Mouse (Mus musculus): ENCODE data around the gene Nacc1. TPM values are rescaled to one million over a fixed set of nuclear protein-coding genes. Genes with fewer than 3 reads are reported as not detected.

Nacc1 gene
- polyA plus RNA-seq, 1 experiment from 2014 or later: 6.3 TPM

DNA sequence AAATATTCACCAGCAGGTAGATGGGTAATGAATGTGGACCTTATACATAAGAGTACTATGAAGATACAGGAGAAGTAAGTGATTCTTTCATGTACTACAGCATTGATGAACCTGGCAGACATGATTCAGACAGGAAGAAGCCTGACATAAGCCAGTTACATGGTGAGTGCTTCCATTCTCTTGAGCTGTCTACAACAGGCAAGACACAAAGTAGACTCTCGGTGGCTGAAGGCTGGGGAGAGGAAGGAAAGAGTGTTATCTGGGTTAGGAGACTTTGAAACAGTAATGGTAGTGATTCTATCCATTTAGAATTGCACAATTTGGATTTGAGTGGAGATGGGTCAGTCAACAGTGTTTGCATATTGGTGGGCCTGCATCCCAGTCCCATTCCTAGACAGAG is 28.7 kb downstream of the Nacc1 start:
- H3K4me2 ChIP-seq (ENCODE audit: low read depth, low read length): no peak overlapping the region
- H3K36me3 ChIP-seq (ENCODE audit: control insufficient read depth, insufficient read depth): no peaks in the 10 kb centered on the region
- H3K27ac ChIP-seq (ENCODE audit: low read length): peak overlapping the region; percentile 2; the same call in 1 of the 2 replicates
- H3K4me3 ChIP-seq (ENCODE audit: low read depth, low read length): no peak overlapping the region
- no peaks in the 10 kb centered on the region for H3K9me3 ChIP-seq (replicated peaks; ENCODE audit: control insufficient read depth, low read length)
- 23% methylated on average over 1 of the region's 1 CpGs for WGBS (ENCODE audit: insufficient replicate concordance)
- H3K27me3 ChIP-seq (ENCODE audit: control insufficient read depth, insufficient read depth, low read depth, low read length): peaks cover 4% of the 10 kb centered on the region
- H3K9ac ChIP-seq (ENCODE audit: low read depth, low read length): no peak overlapping the region
- ATAC-seq (ENCODE audit: low read depth): no peak
- H3K4me1 ChIP-seq (ENCODE audit: control insufficient read depth, low read depth, low read length): peaks cover 67% of the 10 kb centered on the region

GRCm38 (mm10) chr8:84657680-84658079 is 30.0 kb downstream of the Nacc1 start:
- H3K4me1 ChIP-seq (ENCODE audit: control insufficient read depth, low read depth, low read length): peaks cover 63% of the 10 kb centered on the region
- H3K27ac ChIP-seq (ENCODE audit: low read length): peak overlapping the region; percentile 55; the same call in 1 of the 2 replicates
- no peaks in the 10 kb centered on the region for H3K9me3 ChIP-seq (replicated peaks; ENCODE audit: control insufficient read depth, low read length)
- H3K9ac ChIP-seq (ENCODE audit: low read depth, low read length): no peak overlapping the region
- H3K36me3 ChIP-seq (ENCODE audit: control insufficient read depth, insufficient read depth): no peaks in the 10 kb centered on the region
- no peak for ATAC-seq (ENCODE audit: low read depth)
- H3K27me3 ChIP-seq (ENCODE audit: control insufficient read depth, insufficient read depth, low read depth, low read length): peaks cover 4% of the 10 kb centered on the region
- no peak overlapping the region for H3K4me3 ChIP-seq (ENCODE audit: low read depth, low read length)
- no peak overlapping the region for H3K4me2 ChIP-seq (ENCODE audit: low read depth, low read length)
- 64% methylated on average over 4 of the region's 4 CpGs for WGBS (ENCODE audit: insufficient replicate concordance)

- no peak for ATAC-seq (ENCODE audit: low read depth)
- Histone ChIP-seq H3K4me1 (ENCODE audit: control insufficient read depth, low read depth, low read length) (peaks cover 59% of the 10 kb centered on the region), H3K4me3 (ENCODE audit: low read depth, low read length) (peak overlapping the region; percentile 48), H3K4me2 (ENCODE audit: low read depth, low read length) (peak overlapping the region; percentile 69), H3K9ac (ENCODE audit: low read depth, low read length) (peak overlapping the region; percentile 49), H3K36me3 (ENCODE audit: control insufficient read depth, insufficient read depth) (no peaks in the 10 kb centered on the region), H3K9me3 (replicated peaks; ENCODE audit: control insufficient read depth, low read length) (no peaks in the 10 kb centered on the region), H3K27me3 (ENCODE audit: control insufficient read depth, insufficient read depth, low read depth, low read length) (peaks cover 4% of the 10 kb centered on the region), H3K27ac (ENCODE audit: low read length) (peak overlapping the region; percentile 55)
Observed at GRCm38 (mm10) chr8:84657203-84657602, 30.5 kb downstream of the Nacc1 start.

- Histone ChIP-seq H3K27ac (ENCODE audit: low read length) (peak overlapping the region; percentile 66), H3K4me3 (ENCODE audit: low read depth, low read length) (peak overlapping the region; percentile 48), H3K36me3 (ENCODE audit: control insufficient read depth, insufficient read depth) (no peaks in the 10 kb centered on the region), H3K4me1 (ENCODE audit: control insufficient read depth, low read depth, low read length) (peaks cover 56% of the 10 kb centered on the region), H3K9me3 (replicated peaks; ENCODE audit: control insufficient read depth, low read length) (no peaks in the 10 kb centered on the region), H3K4me2 (ENCODE audit: low read depth, low read length) (peak overlapping the region; percentile 69), H3K9ac (ENCODE audit: low read depth, low read length) (peak overlapping the region; percentile 49), H3K27me3 (ENCODE audit: control insufficient read depth, insufficient read depth, low read depth, low read length) (peaks cover 4% of the 10 kb centered on the region)
- under 1% methylated on average over 23 of the region's 23 CpGs for WGBS (ENCODE audit: insufficient replicate concordance)
- peak; percentile 59 for ATAC-seq (ENCODE audit: low read depth)
Observed at GRCm38 (mm10) chr8:84656641-84657126, 31.0 kb downstream of the Nacc1 start.

DNA sequence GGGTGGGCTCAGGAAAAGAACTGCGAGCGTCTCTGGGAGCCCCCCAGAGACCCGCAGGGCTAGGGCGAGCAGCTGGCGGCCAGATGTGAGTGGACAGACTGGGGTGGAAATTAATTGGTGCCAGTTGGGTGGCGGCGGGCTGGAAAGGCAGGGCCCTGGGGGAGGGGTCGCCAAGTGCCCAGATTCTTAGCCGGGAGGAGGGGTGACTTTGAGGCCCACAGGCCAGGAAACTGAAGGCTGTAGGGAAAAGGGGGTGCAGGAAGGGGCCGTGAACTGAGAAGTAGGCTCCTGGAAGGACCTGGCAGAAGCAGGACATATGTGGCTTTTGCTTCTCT is 31.5 kb downstream of the Nacc1 start:
- ATAC-seq (ENCODE audit: low read depth): no peak
- Histone ChIP-seq H3K27ac (ENCODE audit: low read length) (peak overlapping the region; percentile 66), H3K4me2 (ENCODE audit: low read depth, low read length) (peak overlapping the region; percentile 69), H3K9ac (ENCODE audit: low read depth, low read length) (peak overlapping the region; percentile 49), H3K4me1 (ENCODE audit: control insufficient read depth, low read depth, low read length) (peaks cover 51% of the 10 kb centered on the region), H3K4me3 (ENCODE audit: low read depth, low read length) (peak overlapping the region; percentile 48), H3K36me3 (ENCODE audit: control insufficient read depth, insufficient read depth) (no peaks in the 10 kb centered on the region), H3K27me3 (ENCODE audit: control insufficient read depth, insufficient read depth, low read depth, low read length) (peaks cover 4% of the 10 kb centered on the region), H3K9me3 (replicated peaks; ENCODE audit: control insufficient read depth, low read length) (no peaks in the 10 kb centered on the region)
- WGBS (ENCODE audit: insufficient replicate concordance): 3% methylated on average over 10 of the region's 10 CpGs

DNA sequence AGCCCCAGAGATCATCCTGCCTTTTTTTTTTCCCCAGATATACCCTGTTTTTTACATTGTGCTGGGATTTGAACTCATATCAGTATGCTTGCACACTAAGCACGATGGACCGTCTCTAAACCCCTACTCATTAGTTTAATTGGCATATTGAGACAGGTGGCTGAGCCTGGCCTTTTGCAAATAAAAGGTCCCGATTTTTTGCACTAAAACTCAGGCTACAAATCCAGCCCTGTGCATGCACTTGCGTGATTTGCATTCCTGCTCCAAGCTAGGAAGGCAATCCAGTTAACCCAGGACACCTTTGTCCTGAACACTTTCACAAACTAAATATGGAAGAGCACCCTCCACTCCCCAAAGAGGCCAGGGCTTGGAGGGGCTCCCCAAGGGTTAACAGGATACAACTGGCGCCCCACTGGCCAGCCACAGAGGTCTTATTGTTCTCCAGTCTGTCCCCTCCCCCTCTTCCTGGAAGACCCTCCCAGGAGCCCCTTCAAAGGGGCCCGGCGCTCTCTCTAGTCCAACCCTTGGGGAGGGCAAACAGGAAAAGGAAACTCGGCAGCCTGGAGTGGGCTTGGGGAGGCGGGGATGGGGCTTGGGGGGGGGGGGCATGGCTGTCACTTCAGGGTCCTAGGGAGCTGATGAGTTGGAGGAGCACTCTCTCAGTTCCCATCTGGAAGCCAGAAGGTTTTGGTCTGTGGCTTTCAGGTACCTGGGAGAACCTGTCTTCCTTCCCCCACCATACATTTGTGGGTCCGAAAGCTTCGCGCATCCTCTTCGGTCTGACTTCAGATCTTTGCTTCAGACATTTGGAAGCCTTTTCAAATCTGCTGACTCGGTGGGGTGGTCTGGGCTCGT is 32.1 kb downstream of the Nacc1 start:
- no peaks in the 10 kb centered on the region for H3K9me3 ChIP-seq (replicated peaks; ENCODE audit: control insufficient read depth, low read length)
- H3K4me3 ChIP-seq (ENCODE audit: low read depth, low read length): peak overlapping the region; percentile 48
- WGBS (ENCODE audit: insufficient replicate concordance): 8% methylated on average over 15 of the region's 15 CpGs
- H3K27ac ChIP-seq (ENCODE audit: low read length): peak overlapping the region; percentile 66
- H3K4me1 ChIP-seq (ENCODE audit: control insufficient read depth, low read depth, low read length): peaks cover 45% of the 10 kb centered on the region
- H3K9ac ChIP-seq (ENCODE audit: low read depth, low read length): peak overlapping the region; percentile 49
- ATAC-seq (ENCODE audit: low read depth): peak; percentile 9; the same call in 1 of the 2 replicates
- no peaks in the 10 kb centered on the region for H3K36me3 ChIP-seq (ENCODE audit: control insufficient read depth, insufficient read depth)
- H3K27me3 ChIP-seq (ENCODE audit: control insufficient read depth, insufficient read depth, low read depth, low read length): peaks cover 4% of the 10 kb centered on the region
- peak overlapping the region; percentile 69 for H3K4me2 ChIP-seq (ENCODE audit: low read depth, low read length)

DNA sequence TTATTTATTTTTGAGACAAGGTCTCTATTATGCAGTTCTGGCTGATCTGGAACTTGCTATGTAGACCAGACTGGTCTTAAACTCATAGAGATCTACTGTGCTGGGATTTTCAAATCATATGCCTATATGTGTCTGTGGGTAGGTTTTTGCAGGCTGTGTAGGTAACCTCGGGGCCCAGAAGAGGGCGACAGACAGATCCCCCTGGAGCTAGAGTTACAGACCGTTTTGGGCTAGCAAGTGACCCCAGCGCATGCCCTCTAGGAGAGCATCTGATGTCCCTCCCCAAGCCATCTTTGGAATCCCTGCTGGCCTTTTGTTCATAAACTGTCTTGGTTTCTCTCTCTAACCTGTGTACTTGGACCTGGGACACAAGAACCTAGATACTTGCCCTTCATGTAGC is 33.1 kb downstream of the Nacc1 start:
- Histone ChIP-seq H3K27ac (ENCODE audit: low read length) (no peak overlapping the region), H3K4me3 (ENCODE audit: low read depth, low read length) (no peak overlapping the region), H3K36me3 (ENCODE audit: control insufficient read depth, insufficient read depth) (no peaks in the 10 kb centered on the region), H3K9ac (ENCODE audit: low read depth, low read length) (no peak overlapping the region), H3K4me1 (ENCODE audit: control insufficient read depth, low read depth, low read length) (peaks cover 37% of the 10 kb centered on the region), H3K4me2 (ENCODE audit: low read depth, low read length) (no peak overlapping the region), H3K27me3 (ENCODE audit: control insufficient read depth, insufficient read depth, low read depth, low read length) (peaks cover 4% of the 10 kb centered on the region), H3K9me3 (replicated peaks; ENCODE audit: control insufficient read depth, low read length) (no peaks in the 10 kb centered on the region)
- whole genome bisulfite sequencing (ENCODE audit: insufficient replicate concordance): 42% methylated on average over 4 of the region's 4 CpGs
- ATAC-seq (ENCODE audit: low read depth): no peak

GRCm38 (mm10) chr8:84653092-84653631 is 34.5 kb downstream of the Nacc1 start:
- WGBS (ENCODE audit: insufficient replicate concordance): 52% methylated on average over 9 of the region's 9 CpGs
- Histone ChIP-seq H3K4me2 (ENCODE audit: low read depth, low read length) (peak overlapping the region; percentile 6; the same call in 1 of the 2 replicates), H3K36me3 (ENCODE audit: control insufficient read depth, insufficient read depth) (no peaks in the 10 kb centered on the region), H3K27me3 (ENCODE audit: control insufficient read depth, insufficient read depth, low read depth, low read length) (peaks cover 4% of the 10 kb centered on the region), H3K27ac (ENCODE audit: low read length) (no peak overlapping the region), H3K9me3 (replicated peaks; ENCODE audit: control insufficient read depth, low read length) (no peaks in the 10 kb centered on the region), H3K4me3 (ENCODE audit: low read depth, low read length) (no peak overlapping the region), H3K4me1 (ENCODE audit: control insufficient read depth, low read depth, low read length) (peaks cover 32% of the 10 kb centered on the region), H3K9ac (ENCODE audit: low read depth, low read length) (no peak overlapping the region)
- no peak for ATAC-seq (ENCODE audit: low read depth)

DNA sequence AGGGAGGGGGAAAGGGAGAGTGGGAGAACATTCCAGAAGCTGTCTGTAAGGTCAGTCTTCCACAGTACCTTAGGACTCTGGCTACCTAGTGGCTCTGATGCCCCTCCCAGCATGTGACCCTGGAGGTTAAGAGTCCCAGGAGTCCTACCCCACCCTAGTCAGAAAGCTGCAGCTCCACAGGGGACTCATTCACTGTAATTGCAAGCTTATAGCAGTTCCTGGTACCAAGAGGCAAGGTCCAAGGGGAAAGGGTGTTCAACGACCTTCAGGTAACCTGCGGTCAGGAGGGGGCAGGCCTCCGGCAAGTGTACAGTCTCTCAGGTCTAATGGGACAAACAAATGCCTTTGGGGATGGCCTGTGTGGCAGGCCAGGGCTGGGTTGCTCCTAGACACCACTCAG is 37.4 kb downstream of the Nacc1 start:
- Histone ChIP-seq H3K4me3 (ENCODE audit: low read depth, low read length) (no peak overlapping the region), H3K4me2 (ENCODE audit: low read depth, low read length) (no peak overlapping the region), H3K4me1 (ENCODE audit: control insufficient read depth, low read depth, low read length) (peaks cover 17% of the 10 kb centered on the region), H3K9me3 (replicated peaks; ENCODE audit: control insufficient read depth, low read length) (no peaks in the 10 kb centered on the region), H3K27me3 (ENCODE audit: control insufficient read depth, insufficient read depth, low read depth, low read length) (no peaks in the 10 kb centered on the region), H3K36me3 (ENCODE audit: control insufficient read depth, insufficient read depth) (no peaks in the 10 kb centered on the region), H3K27ac (ENCODE audit: low read length) (0 out of 2 replicates have a peak overlapping the region, but pooled peaks have one; percentile 24), H3K9ac (ENCODE audit: low read depth, low read length) (no peak overlapping the region)
- 0 out of 2 replicates have a peak, but pooled peaks have one; percentile 30 for ATAC-seq (ENCODE audit: low read depth)
- WGBS (ENCODE audit: insufficient replicate concordance): 57% methylated on average over 3 of the region's 3 CpGs

All from liver, embryonic 16.5 days (tissue).